Mouse (Mus musculus): Measurements from ENCODE around the gene Lhx3.

Lhx3 gene

GRCm38 (mm10) chr2:26208126-26208789 is at the start of gene Lhx3:
Gene Lhx3 (minus strand): TSS chr2:26208289.
- DNase-seq (ENCODE audit: extremely low read depth, low read depth): peak; percentile 33

- DNase-seq (ENCODE audit: extremely low read depth, low read depth): no peak
Observed at GRCm38 (mm10) chr2:26257315-26258096, 49.4 kb upstream of the Lhx3 start.

GRCm38 (mm10) chr2:26254816-26255215 is 46.7 kb upstream of the Lhx3 start:
- no peak for DNase-seq (ENCODE audit: extremely low read depth, low read depth)

- DNase-seq (ENCODE audit: extremely low read depth, low read depth): no peak
Observed at GRCm38 (mm10) chr2:26252514-26253206, 44.6 kb upstream of the Lhx3 start.

- DNase-seq (ENCODE audit: extremely low read depth, low read depth): no peak
Observed at GRCm38 (mm10) chr2:26247531-26247930, 39.4 kb upstream of the Lhx3 start.

- DNase-seq (ENCODE audit: extremely low read depth, low read depth): no peak
Observed at GRCm38 (mm10) chr2:26240841-26241240, 32.8 kb upstream of the Lhx3 start.

GRCm38 (mm10) chr2:26240330-26240729 is 32.2 kb upstream of the Lhx3 start:
- DNase-seq (ENCODE audit: extremely low read depth, low read depth): no peak

GRCm38 (mm10) chr2:26237290-26237782 is 29.2 kb upstream of the Lhx3 start, which contains the start of gene Qsox2:
Gene Qsox2 (minus strand): TSS chr2:26237525.
- DNase-seq (ENCODE audit: extremely low read depth, low read depth): peak; percentile 72

- no peak for DNase-seq (ENCODE audit: extremely low read depth, low read depth)
Observed at GRCm38 (mm10) chr2:26236681-26237289, 28.7 kb upstream of the Lhx3 start.

- DNase-seq (ENCODE audit: extremely low read depth, low read depth): no peak
Observed at GRCm38 (mm10) chr2:26234771-26235170, 26.7 kb upstream of the Lhx3 start.

- DNase-seq (ENCODE audit: extremely low read depth, low read depth): no peak
Observed at GRCm38 (mm10) chr2:26234253-26234652, 26.2 kb upstream of the Lhx3 start.

- no peak for DNase-seq (ENCODE audit: extremely low read depth, low read depth)
Observed at GRCm38 (mm10) chr2:26231366-26231765, 23.3 kb upstream of the Lhx3 start.

GRCm38 (mm10) chr2:26230253-26230652 is 22.2 kb upstream of the Lhx3 start:
- DNase-seq (ENCODE audit: extremely low read depth, low read depth): no peak

GRCm38 (mm10) chr2:26227788-26228187 is 19.7 kb upstream of the Lhx3 start:
- peak; percentile 41 for DNase-seq (ENCODE audit: extremely low read depth, low read depth)

- no peak for DNase-seq (ENCODE audit: extremely low read depth, low read depth)
Observed at GRCm38 (mm10) chr2:26225242-26225641, 17.2 kb upstream of the Lhx3 start.

- no peak for DNase-seq (ENCODE audit: extremely low read depth, low read depth)
Observed at GRCm38 (mm10) chr2:26223961-26224360, 15.9 kb upstream of the Lhx3 start.

- no peak for DNase-seq (ENCODE audit: extremely low read depth, low read depth)
Observed at GRCm38 (mm10) chr2:26214526-26214925, 6.4 kb upstream of the Lhx3 start.

- DNase-seq (ENCODE audit: extremely low read depth, low read depth): no peak
Observed at GRCm38 (mm10) chr2:26209566-26209965, 1.5 kb upstream of the Lhx3 start.

- no peak for DNase-seq (ENCODE audit: extremely low read depth, low read depth)
Observed at GRCm38 (mm10) chr2:26207559-26207958, 530 bp downstream of the Lhx3 start.

GRCm38 (mm10) chr2:26205761-26206160 is 2.3 kb downstream of the Lhx3 start:
- DNase-seq (ENCODE audit: extremely low read depth, low read depth): no peak

- DNase-seq (ENCODE audit: extremely low read depth, low read depth): no peak
Observed at GRCm38 (mm10) chr2:26205126-26205525, 3.0 kb downstream of the Lhx3 start.
